Mouse (Mus musculus): ENCODE results near the gene Mov10. TPM values are rescaled to one million over a fixed set of nuclear protein-coding genes. Genes with fewer than 3 reads are reported as not detected.
A peak's percentile ranks its signal among the peaks of the same experiment; 100 is the strongest.

Gene Mov10
- polyA plus RNA-seq, 1 experiment: 25.1 TPM

GRCm38 (mm10) chr3:104793871-104794828 lies 24.2 kb downstream of the Mov10 start:
- Histone ChIP-seq H3K27ac (ENCODE audit: insufficient read depth, low read depth, low read length) (peak overlapping the region; percentile 61), H3K4me1 (ENCODE audit: control insufficient read depth, insufficient read depth, low read length) (peaks cover 57% of the 10 kb centered on the region), H3K4me3 (ENCODE audit: insufficient read depth, low read length) (no peak overlapping the region)
- TF ChIP-seq POLR2A (IDR thresholded peaks at IDR 0.05; ENCODE audit: borderline replicate concordance, low read depth, low read length) (no peak), CTCF (IDR thresholded peaks at IDR 0.05; ENCODE audit: low read depth, low read length) (no peak)

GRCm38 (mm10) chr3:104792360-104793270 lies 25.7 kb downstream of the Mov10 start:
- TF ChIP-seq CTCF (IDR thresholded peaks at IDR 0.05; ENCODE audit: low read depth, low read length) (no peak), POLR2A (IDR thresholded peaks at IDR 0.05; ENCODE audit: borderline replicate concordance, low read depth, low read length) (no peak)
- Histone ChIP-seq H3K4me1 (ENCODE audit: control insufficient read depth, insufficient read depth, low read length) (peaks cover 57% of the 10 kb centered on the region), H3K27ac (ENCODE audit: insufficient read depth, low read depth, low read length) (no peak overlapping the region)

GRCm38 (mm10) chr3:104791671-104792070 lies 26.7 kb downstream of the Mov10 start:
- H3K27ac ChIP-seq (ENCODE audit: insufficient read depth, low read depth, low read length): no peak overlapping the region

More at GRCm38 (mm10) chr3:104792360-104793270, 25.7 kb downstream of the Mov10 start:
- no peak overlapping the region for H3K4me3 ChIP-seq (ENCODE audit: insufficient read depth, low read length)

GRCm38 (mm10) chr3:104791017-104791416 lies 27.3 kb downstream of the Mov10 start:
- Histone ChIP-seq H3K4me3 (ENCODE audit: insufficient read depth, low read length) (no peak overlapping the region), H3K4me1 (ENCODE audit: control insufficient read depth, insufficient read depth, low read length) (peaks cover 57% of the 10 kb centered on the region), H3K27ac (ENCODE audit: insufficient read depth, low read depth, low read length) (no peak overlapping the region)
- TF ChIP-seq POLR2A (IDR thresholded peaks at IDR 0.05; ENCODE audit: borderline replicate concordance, low read depth, low read length): no peak
- TF ChIP-seq CTCF (IDR thresholded peaks at IDR 0.05; ENCODE audit: low read depth, low read length): no peak

More at GRCm38 (mm10) chr3:104791671-104792070, 26.7 kb downstream of the Mov10 start:
- TF ChIP-seq CTCF (IDR thresholded peaks at IDR 0.05; ENCODE audit: low read depth, low read length): no peak
- TF ChIP-seq POLR2A (IDR thresholded peaks at IDR 0.05; ENCODE audit: borderline replicate concordance, low read depth, low read length): no peak
- Histone ChIP-seq H3K4me1 (ENCODE audit: control insufficient read depth, insufficient read depth, low read length) (peaks cover 57% of the 10 kb centered on the region), H3K4me3 (ENCODE audit: insufficient read depth, low read length) (no peak overlapping the region)

GRCm38 (mm10) chr3:104790401-104790937 lies 27.9 kb downstream of the Mov10 start:
- Histone ChIP-seq H3K27ac (ENCODE audit: insufficient read depth, low read depth, low read length) (no peak overlapping the region), H3K4me3 (ENCODE audit: insufficient read depth, low read length) (no peak overlapping the region), H3K4me1 (ENCODE audit: control insufficient read depth, insufficient read depth, low read length) (peaks cover 56% of the 10 kb centered on the region)
- no peak for TF ChIP-seq CTCF (IDR thresholded peaks at IDR 0.05; ENCODE audit: low read depth, low read length)
- TF ChIP-seq POLR2A (IDR thresholded peaks at IDR 0.05; ENCODE audit: borderline replicate concordance, low read depth, low read length): no peak

- Histone ChIP-seq H3K4me3 (ENCODE audit: insufficient read depth, low read length) (no peak overlapping the region), H3K27ac (ENCODE audit: insufficient read depth, low read depth, low read length) (no peak overlapping the region), H3K4me1 (ENCODE audit: control insufficient read depth, insufficient read depth, low read length) (peaks cover 51% of the 10 kb centered on the region)
- TF ChIP-seq CTCF (IDR thresholded peaks at IDR 0.05; ENCODE audit: low read depth, low read length): no peak
- no peak for TF ChIP-seq POLR2A (IDR thresholded peaks at IDR 0.05; ENCODE audit: borderline replicate concordance, low read depth, low read length)
These were observed 28.5 kb downstream of the Mov10 start for GRCm38 (mm10) chr3:104789822-104790221.

GRCm38 (mm10) chr3:104789312-104789605 lies 29.1 kb downstream of the Mov10 start:
- no peak for TF ChIP-seq CTCF (IDR thresholded peaks at IDR 0.05; ENCODE audit: low read depth, low read length)
- TF ChIP-seq POLR2A (IDR thresholded peaks at IDR 0.05; ENCODE audit: borderline replicate concordance, low read depth, low read length): no peak
- H3K4me1 ChIP-seq (ENCODE audit: control insufficient read depth, insufficient read depth, low read length): peaks cover 49% of the 10 kb centered on the region
- H3K27ac ChIP-seq (ENCODE audit: insufficient read depth, low read depth, low read length): no peak overlapping the region
- peak overlapping the region; percentile 69 for H3K4me3 ChIP-seq (ENCODE audit: insufficient read depth, low read length)

GRCm38 (mm10) chr3:104788561-104789311 lies 29.6 kb downstream of the Mov10 start:
- Histone ChIP-seq H3K4me1 (ENCODE audit: control insufficient read depth, insufficient read depth, low read length) (peaks cover 44% of the 10 kb centered on the region), H3K27ac (ENCODE audit: insufficient read depth, low read depth, low read length) (no peak overlapping the region), H3K4me3 (ENCODE audit: insufficient read depth, low read length) (peak overlapping the region; percentile 69)
- TF ChIP-seq CTCF (IDR thresholded peaks at IDR 0.05; ENCODE audit: low read depth, low read length): peak; percentile 68
- TF ChIP-seq POLR2A (IDR thresholded peaks at IDR 0.05; ENCODE audit: borderline replicate concordance, low read depth, low read length): no peak

- peaks cover 40% of the 10 kb centered on the region for H3K4me1 ChIP-seq (ENCODE audit: control insufficient read depth, insufficient read depth, low read length)
- H3K27ac ChIP-seq (ENCODE audit: insufficient read depth, low read depth, low read length): no peak within 1 kb of the TSS
- peak within 1 kb of the TSS; percentile 69 for H3K4me3 ChIP-seq (ENCODE audit: insufficient read depth, low read length)
- TF ChIP-seq CTCF (IDR thresholded peaks at IDR 0.05; ENCODE audit: low read depth, low read length): no peak
- TF ChIP-seq POLR2A (IDR thresholded peaks at IDR 0.05; ENCODE audit: borderline replicate concordance, low read depth, low read length): no peak
These were observed 30.3 kb downstream of the Mov10 start, which contains the start of gene Rhoc for GRCm38 (mm10) chr3:104788075-104788474. TSS of gene Rhoc (plus strand) at chr3:104788375.
